Mouse (Mus musculus) embryo, embryonic 11 days (tissue): ENCODE measurements at regions not wholly inside any gene's neighbourhood (a gene's known extent, or its start where the extent isn't known, plus 50 kb on each side); places are given as distances from the start of the nearest gene placed in this dataset.

Source experiments
- DNase-seq: peaks from one replicate; pipeline ENCODE4 v3.0.0-alpha.2; 2015

DNA sequence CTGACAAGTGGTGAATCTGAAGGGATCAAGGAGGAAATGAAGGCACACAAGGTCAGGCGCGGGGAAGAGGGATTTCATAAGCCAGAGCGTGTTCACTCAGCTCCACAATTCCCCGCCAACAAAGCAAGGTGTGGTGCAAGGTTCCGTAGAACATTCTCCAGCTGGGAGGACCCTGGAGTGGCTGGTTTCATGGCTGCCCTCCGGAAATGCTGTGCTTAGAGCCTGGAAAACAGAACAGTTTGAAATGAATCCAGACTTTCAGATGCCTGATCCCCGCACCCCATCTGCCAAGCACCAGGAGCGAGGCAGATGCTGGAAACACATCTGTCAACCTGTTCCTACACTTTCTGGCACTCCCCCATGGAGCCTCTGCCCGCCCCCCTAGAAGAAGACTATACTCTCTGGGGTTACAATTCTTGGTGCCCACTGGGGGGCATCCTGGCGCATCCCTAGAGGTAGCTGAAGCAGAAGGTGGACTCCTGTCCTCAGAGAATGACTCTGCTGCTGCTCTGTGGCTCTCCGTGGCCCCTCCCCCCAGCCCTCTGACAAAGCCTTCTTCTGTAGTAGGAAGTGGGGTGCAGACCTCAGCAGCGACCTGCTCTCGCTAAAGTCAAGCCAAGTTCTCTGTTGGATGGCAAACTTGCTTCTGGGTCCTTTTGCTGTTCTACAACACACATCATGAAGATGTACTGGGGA is 54.5 kb upstream of the Mafb start:
- DNase-seq = peak; percentile 23

DNA sequence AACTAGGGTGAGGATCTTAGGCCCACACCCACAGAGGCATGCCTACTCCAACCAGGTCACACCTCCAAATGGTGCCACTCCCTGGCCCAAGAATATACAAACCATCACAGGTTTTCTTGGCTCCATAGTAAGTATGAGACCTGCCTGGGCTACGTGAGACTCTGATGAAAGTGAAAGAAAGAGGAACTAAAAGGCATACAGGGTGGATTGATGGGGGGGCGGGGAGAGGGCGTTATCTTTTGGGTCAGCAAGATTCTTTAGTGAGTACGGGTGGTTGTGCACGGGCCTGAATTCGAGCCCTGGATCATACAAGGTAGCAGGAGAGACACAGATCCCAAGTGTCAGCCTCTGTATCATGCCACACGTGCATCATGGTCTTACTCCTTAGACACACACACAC is 57.6 kb upstream of the Mafb start:
- no peak for DNase-seq

DNA sequence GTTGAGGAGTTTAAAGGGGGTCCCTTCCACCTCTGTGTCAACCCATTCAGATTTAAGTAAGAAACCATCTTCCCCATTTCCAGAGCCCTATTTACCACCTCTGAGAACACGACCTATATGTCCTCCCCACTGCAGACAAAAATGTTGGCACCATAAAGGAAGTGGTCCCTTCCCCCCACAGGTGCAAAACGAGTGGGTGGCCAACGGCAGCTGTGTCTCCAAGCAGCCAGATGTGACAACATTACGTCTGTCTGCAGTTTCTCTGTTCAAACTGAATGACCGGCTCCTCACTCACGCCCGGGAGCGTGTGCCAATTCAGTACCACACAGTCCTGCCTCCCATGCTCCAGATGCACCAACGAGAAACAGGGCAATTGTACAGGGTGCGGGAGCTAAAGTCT is 60.6 kb upstream of the Mafb start:
- no peak for DNase-seq

GRCm38 (mm10) chr2:160433252-160433651 is 66.4 kb upstream of the Mafb start:
- peak; percentile 56 for DNase-seq

- no peak for DNase-seq
These were observed 67.8 kb upstream of the Mafb start for GRCm38 (mm10) chr2:160434701-160435100.

GRCm38 (mm10) chr2:160435622-160436021 is 68.8 kb upstream of the Mafb start:
- no peak for DNase-seq

- DNase-seq = no peak
These were observed 72.2 kb upstream of the Mafb start for GRCm38 (mm10) chr2:160439028-160439427.

DNA sequence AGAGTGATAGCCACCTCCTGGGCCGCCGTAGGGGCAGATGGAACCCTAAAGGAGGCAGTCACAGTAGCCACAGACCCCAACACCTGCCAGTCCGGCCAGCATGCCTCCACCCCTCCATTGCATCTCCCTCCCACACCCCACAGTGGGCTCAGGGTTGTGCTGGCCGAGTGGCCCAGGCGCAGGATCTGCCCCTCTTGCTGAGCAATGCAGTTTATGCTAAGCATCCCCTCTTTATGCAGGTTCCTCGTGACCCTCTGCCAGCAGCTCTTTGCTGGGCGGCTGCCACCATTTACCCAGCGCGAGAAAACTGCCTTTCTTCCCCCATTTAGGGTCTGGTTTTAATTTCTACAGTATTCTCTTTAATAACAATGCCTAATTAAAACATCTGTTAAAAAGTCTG is 73.4 kb upstream of the Mafb start:
- DNase-seq = no peak

- no peak for DNase-seq
These were observed 84.2 kb upstream of the Mafb start for GRCm38 (mm10) chr2:160451057-160451456.

GRCm38 (mm10) chr2:160451481-160452238 is 84.8 kb upstream of the Mafb start:
- peak; percentile 90 for DNase-seq

GRCm38 (mm10) chr2:160452239-160452530 is 85.3 kb upstream of the Mafb start:
- DNase-seq = no peak

DNA sequence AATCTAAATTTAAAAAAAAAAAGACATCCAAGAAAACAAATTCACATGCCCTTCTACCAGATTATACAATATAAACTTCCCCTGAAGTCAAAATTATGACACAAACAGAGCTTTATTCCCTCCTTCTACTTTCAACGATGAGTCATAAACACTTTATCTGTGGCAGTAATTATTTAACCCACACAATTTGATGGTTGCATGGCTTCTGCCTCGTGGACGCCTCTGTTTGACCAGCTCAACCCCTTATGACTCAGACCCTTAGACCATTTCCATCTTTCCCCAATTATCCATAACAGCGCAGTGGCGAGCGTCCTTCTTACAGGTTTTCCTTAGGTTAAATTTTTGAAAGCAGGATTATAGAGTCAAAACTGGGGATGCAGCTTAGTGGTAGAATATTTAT is 85.9 kb upstream of the Mafb start:
- no peak for DNase-seq

DNA sequence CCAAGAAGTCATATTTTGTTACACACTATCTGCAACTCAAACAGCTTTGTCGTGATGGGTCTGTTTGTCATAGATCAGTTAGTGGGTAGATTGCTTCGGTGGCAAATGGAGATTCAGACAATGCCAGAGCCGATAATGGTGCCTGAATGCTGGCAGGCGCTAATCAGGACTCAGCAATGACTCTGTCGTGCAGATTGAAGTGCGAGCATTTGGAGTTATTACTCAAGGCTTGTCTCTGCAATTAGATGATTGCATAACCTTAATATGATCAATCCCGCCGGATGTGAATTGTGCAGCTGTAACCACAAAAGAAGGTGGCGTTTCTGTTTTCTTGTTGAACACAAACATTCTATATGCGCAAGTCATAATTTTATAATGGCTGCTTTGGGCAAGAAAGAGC is 88.8 kb upstream of the Mafb start:
- no peak for DNase-seq

DNA sequence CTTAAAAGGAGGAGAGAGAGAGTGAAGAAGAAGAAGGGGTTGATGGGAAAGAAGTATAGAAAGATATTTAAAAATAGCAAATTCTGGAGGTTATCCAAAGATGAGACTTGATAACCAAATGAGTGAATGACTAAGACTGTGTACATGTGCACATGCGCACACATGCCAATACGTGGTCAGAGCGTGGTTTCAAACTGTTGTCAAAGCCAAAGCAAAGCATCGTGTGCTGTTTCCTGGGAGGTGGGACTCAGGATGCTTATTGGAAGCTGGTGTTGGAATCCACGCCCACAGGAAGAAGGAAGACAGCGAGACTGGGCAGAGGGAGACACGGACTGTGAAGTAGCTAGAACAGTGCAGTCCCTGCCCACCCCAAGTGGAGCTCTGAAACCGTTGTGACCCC is 89.8 kb upstream of the Mafb start:
- no peak for DNase-seq

DNA sequence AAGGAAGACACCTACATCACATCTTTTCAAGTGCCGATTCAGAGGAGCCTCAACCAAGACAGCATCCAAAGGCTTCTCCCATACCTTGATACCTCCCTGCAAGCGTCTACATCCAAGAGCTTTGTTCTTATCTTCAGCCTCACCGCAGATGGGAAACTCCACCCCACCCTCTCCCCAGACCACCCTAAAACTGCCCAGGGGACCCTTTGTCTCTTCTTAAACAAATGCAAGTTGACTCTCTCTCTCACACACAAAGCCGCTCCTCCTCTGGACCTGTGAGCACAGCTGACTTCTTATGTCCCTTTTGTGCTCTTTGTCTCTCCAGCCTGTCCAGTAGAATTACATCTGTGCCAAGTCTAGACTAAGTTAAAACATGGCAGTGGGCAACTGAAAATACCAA is 104.7 kb upstream of the Mafb start:
- no peak for DNase-seq

DNA sequence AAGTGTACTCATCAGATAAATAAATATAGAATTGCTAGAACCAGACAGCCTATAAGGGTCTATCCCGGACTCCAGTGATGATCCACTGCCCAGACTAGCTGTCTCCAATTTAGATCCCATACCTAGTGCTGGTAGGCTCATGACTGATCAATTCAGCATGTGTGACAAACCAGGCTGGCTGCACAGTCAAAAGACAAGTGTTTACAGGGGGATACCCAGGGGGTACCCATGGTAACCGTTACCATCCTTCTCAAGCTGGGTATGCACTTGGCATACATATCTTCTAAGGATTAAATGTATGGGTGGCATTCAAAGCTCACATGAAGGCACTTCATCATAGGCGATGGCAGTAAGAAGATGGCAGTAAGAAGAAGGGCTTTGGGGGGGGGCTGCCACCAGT is 109.3 kb upstream of the Mafb start:
- no peak for DNase-seq

DNA sequence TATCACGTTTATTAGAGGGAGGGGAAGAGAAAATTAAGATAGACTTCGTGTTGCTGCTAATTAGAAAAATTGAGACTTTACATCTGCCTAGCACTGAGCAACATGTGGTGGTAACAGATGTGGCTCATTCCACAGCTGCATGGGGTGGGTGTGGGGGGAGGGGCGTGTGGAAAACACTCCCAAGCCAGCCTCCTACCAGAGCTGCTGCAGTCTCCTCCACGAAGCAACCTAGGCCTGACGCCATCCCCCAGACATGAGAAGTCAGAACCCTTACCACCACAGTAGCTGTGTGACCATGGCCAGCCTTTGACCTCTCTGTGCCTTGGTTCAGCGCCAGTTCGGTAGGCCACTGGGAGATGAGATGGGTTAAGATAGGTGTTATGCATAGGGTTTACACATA is 112.4 kb upstream of the Mafb start:
- no peak for DNase-seq

GRCm38 (mm10) chr2:160485097-160485496 is 118.2 kb upstream of the Mafb start:
- no peak for DNase-seq

- no peak for DNase-seq
These were observed 118.7 kb upstream of the Mafb start for GRCm38 (mm10) chr2:160485515-160485914.

GRCm38 (mm10) chr2:160499726-160500125 is 132.9 kb upstream of the Mafb start:
- DNase-seq = no peak

- no peak for DNase-seq
These were observed 136.0 kb upstream of the Mafb start for GRCm38 (mm10) chr2:160502901-160503300.

DNA sequence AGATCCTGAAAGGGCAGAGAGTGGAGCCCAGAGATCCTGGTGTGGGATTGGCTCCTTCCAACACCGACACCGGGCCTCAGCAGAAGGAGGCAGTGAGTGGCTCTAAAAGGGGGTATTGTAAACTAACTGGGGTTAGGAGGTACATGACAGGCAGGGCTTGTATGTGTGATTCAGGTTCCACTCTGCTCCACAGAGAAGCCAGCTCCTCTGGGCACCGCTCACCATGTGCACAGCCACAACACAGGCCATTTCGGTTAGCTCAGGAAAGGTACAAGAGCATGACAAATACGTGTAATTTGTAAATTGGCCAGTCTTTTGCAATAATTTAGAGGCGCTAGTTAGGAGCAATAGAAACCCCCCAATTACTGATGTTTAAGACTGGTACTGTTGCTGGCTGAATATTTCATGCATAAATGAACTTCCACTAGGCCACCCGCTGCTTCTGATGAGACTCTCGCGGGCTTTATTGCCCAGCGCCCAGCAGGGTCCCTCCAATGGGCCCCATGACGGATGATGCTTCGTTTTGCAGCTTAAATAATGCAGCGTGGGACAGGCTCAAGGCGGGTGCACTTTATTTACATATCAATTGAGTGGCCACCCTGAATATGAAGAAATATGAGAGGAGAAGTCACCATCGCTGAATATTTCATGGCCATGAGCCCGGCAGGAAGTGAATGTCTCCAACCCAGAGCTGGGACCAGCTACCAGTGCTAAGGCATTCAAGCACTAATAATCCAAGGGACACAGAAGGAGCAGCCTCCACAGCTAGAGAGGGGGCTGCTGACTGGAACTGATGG is 136.9 kb upstream of the Mafb start:
- DNase-seq = peak; percentile 45

DNA sequence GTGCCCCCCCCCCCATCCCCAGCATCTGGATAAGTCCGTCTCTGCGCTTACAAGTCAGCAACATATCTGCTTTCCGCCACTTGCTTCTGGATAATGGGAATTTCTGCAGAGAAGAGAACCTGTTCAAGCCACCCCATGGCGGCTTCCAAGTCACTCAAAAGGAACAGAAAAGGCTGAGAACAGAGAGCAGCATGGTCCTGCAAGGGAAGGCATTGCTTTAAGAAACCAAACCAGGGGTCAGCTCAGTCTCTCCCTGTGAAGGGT is 137.5 kb upstream of the Mafb start:
- DNase-seq = no peak

DNA sequence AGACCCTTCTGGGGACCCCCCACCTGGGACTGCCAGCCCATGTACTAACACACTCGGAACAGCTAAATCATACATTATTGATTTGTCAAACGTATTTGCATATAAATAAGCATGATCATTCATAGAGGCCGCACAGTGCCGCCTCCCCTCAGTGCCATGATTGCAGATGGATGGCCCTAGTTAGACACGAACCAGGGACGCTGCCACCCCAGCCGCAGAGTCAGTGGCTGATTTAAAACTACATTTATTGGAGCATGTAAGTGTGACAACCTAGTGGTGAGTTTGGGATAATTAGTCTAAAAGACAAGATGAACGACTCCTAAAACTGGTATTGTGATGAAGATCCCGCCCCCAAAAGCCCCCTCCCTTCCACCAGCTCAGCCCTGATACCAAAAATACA is 138.3 kb upstream of the Top1 start:
- peak; percentile 17 for DNase-seq
